Mouse (Mus musculus): ENCODE results near the gene Kpnb1. TPM values are rescaled to one million over a fixed set of nuclear protein-coding genes. Genes with fewer than 3 reads are reported as not detected.
A peak's percentile ranks its signal among the peaks of the same experiment; 100 is the strongest.

The Kpnb1 gene
- polyA plus RNA-seq, 1 experiment from 2014 or later = 26.7 TPM

DNA sequence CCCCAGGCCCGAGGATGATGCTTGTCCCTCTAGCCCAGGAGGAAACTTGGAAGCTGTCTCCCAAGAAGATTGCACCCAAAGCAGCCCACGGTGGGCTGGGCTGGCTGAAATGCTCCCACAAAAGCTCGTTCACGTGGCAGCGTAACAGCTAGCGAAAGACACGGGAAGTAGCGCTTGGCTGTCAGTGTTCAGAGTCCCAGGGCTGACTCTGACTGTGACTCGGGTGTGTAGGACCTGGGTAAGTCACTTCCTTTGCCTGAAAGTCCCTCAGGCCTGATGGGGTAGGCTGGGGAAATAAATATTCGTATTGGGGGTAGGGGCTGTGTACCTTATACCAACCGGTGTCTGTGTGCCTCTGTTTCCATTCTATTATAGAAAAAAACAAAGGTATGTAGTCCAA lies 71.9 kb downstream of the Kpnb1 start:
- 10% methylated on average over 11 of the region's 11 CpGs for whole genome bisulfite sequencing
- ATAC-seq (ENCODE audit: low FRiP score) = no peak
- H3K36me3 ChIP-seq = no peaks in the 10 kb centered on the region
- no peak overlapping the region for H3K27ac ChIP-seq (replicated peaks)
- peak overlapping the region; percentile 68; the same call in 1 of the 2 replicates for H3K4me2 ChIP-seq
- peaks cover 71% of the 10 kb centered on the region for H3K27me3 ChIP-seq (replicated peaks)
- peaks cover 13% of the 10 kb centered on the region for H3K4me1 ChIP-seq
- H3K9ac ChIP-seq (replicated peaks) = no peak overlapping the region
- no peaks in the 10 kb centered on the region for H3K9me3 ChIP-seq (replicated peaks)
- 0 out of 2 replicates have a peak overlapping the region, but pooled peaks have one; percentile 35 for H3K4me3 ChIP-seq (replicated peaks)

DNA sequence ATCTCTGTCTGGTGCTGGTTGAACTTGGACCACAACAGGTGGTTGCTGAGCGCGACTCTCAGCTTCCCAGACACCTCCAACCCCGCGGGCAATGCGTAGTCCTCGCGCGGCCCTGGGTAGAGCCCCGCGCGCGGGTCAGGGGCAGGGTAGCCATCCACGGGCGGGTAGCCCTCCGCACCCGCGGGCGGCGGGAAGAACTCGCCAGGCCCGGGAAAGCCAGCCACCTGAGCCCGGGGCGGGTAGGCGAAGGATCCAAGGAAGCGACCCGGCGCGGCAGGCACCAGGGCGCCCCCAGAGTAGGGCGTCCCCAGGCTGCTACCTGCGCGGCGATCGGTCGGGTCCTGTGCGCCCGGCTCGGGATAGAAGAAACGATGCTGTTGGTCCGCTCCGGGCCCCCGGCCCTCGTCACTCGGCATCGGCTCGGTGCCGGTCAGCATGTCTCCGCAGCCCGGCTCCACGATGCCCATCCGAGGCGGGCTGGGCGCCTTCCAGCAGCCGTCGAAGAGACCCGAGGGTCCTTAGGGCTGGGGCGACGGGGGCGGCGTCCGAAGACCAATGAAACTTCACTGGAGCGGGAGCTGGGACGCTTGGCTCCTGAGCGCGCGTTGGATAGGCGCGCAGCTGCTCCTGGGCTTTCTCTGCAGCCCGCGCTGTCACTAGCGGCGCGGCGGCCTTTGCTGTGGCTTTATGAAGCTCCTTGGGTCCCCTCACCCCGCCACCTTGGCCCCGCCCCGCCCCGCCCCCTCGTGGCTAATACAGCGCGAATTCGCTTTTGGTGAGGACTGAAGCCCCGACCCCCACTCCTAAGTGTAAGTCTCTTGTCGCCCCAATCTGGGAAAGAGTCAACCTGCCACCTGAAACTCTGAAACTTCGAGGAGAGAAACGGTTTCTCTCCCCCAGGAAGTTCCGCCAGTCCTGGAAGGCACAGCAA lies 72.7 kb downstream of the Kpnb1 start, which contains the start of gene Tbx21:
Gene Tbx21 (minus strand): TSS at position 661 of the 931 bp plus-strand sequence.
- H3K9me3 ChIP-seq (replicated peaks) = no peaks in the 10 kb centered on the region
- peaks cover 13% of the 10 kb centered on the region for H3K4me1 ChIP-seq
- no peak for ATAC-seq (ENCODE audit: low FRiP score)
- WGBS = under 1% methylated on average over 86 of the region's 87 CpGs
- no peak within 1 kb of the TSS for H3K27ac ChIP-seq (replicated peaks)
- H3K4me3 ChIP-seq (replicated peaks) = peak within 1 kb of the TSS; percentile 35
- H3K9ac ChIP-seq (replicated peaks) = no peak within 1 kb of the TSS
- H3K36me3 ChIP-seq = no peaks in the 10 kb centered on the region
- peak within 1 kb of the TSS; percentile 68 for H3K4me2 ChIP-seq
- peaks cover 71% of the 10 kb centered on the region for H3K27me3 ChIP-seq (replicated peaks)

DNA sequence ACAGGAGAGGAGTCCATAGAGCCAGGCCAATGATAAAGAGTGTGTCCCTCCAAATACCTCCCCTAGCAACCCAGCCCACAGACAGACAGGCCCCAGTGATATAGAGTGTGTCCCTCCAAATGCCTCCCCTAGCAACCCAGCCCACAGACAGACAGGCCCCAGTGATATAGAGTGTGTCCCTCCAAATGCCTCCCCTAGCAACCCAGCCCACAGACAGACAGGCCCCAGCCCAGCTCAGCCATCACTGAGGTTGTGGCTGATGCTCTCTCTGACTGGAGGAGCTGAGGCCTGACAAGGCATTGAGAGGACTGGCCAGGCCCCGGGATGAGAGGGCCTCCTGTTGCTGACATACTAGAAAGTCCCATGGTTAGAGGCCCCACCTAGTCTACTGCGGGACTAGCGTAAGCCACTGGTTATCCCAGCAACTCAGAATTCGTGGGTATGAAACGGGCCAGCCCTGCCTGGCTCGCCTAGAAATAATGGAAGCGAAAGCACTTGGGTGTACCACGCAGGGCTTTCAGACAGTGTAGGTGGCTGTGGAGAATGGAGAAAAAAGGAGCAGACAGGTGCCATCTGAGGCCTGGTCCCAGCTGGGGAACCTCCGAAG lies 75.1 kb downstream of the Kpnb1 start:
- H3K27me3 ChIP-seq (replicated peaks) = peaks cover 54% of the 10 kb centered on the region
- no peak for ATAC-seq (ENCODE audit: low FRiP score)
- WGBS = 81% methylated on average over 9 of the region's 9 CpGs

More for the DNA sequence above, 75.1 kb downstream of the Kpnb1 start:
- no peak overlapping the region for H3K27ac ChIP-seq (replicated peaks)
- H3K4me1 ChIP-seq = peaks cover 13% of the 10 kb centered on the region
- no peaks in the 10 kb centered on the region for H3K9me3 ChIP-seq (replicated peaks)
- H3K9ac ChIP-seq (replicated peaks) = no peak overlapping the region
- H3K36me3 ChIP-seq = no peaks in the 10 kb centered on the region
- no peak overlapping the region for H3K4me2 ChIP-seq
- no peak overlapping the region for H3K4me3 ChIP-seq (replicated peaks)

Small RNAs within 50 kb of the gene (microRNA-seq; reads per million reads assigned to microRNA genes)
- 0.69 reads per million for gene Mir7235

Other genes starting within 250 kb of the Kpnb1 start
- gene Pnpo, start 243.9 kb downstream of the Kpnb1 start, polyA plus RNA-seq (2015; fragmentation: Nextera tagmentation; extraction: Ambion mirVana) = 30.8 and 35.8 TPM in 2 replicates
- 13.0 and 15.8 TPM in 2 replicates for gene Sp2, start 204.9 kb downstream of the Kpnb1 start, polyA plus RNA-seq (2015; fragmentation: Nextera tagmentation; extraction: Ambion mirVana)
- gene Sp6, start 174.5 kb downstream of the Kpnb1 start, polyA plus RNA-seq (2015; fragmentation: Nextera tagmentation; extraction: Ambion mirVana) = 0.23 and 0.52 TPM in 2 replicates
- gene Scrn2, start 157.9 kb downstream of the Kpnb1 start, polyA plus RNA-seq (2015; fragmentation: Nextera tagmentation; extraction: Ambion mirVana) = 12.6 and 18.5 TPM in 2 replicates
- gene Lrrc46, start 146.5 kb downstream of the Kpnb1 start, polyA plus RNA-seq (2015; fragmentation: Nextera tagmentation; extraction: Ambion mirVana) = 1.9 and 2.3 TPM in 2 replicates
- gene Mrpl10, start 146.3 kb downstream of the Kpnb1 start, polyA plus RNA-seq (2015; fragmentation: Nextera tagmentation; extraction: Ambion mirVana) = 63.7 and 67.4 TPM in 2 replicates
- 10.4 and 12.7 TPM in 2 replicates for gene Osbpl7, start 137.3 kb downstream of the Kpnb1 start, polyA plus RNA-seq (2015; fragmentation: Nextera tagmentation; extraction: Ambion mirVana)
- 0.23 and 0.43 TPM in 2 replicates for gene Tbx21, start 72.5 kb downstream of the Kpnb1 start, polyA plus RNA-seq (2015; fragmentation: Nextera tagmentation; extraction: Ambion mirVana)
- gene Tbkbp1, start 36.4 kb downstream of the Kpnb1 start, polyA plus RNA-seq (2015; fragmentation: Nextera tagmentation; extraction: Ambion mirVana) = 8.8 and 9.5 TPM in 2 replicates
- gene Npepps, start 92.8 kb upstream of the Kpnb1 start, polyA plus RNA-seq (2015; fragmentation: Nextera tagmentation; extraction: Ambion mirVana) = 136 and 145 TPM in 2 replicates
- 38.6 and 43.3 TPM in 2 replicates for gene Mrpl45, start 127.8 kb upstream of the Kpnb1 start, polyA plus RNA-seq (2015; fragmentation: Nextera tagmentation; extraction: Ambion mirVana)
- 0.33 and 0.46 TPM in 2 replicates for gene Gpr179, start 164.2 kb upstream of the Kpnb1 start, polyA plus RNA-seq (2015; fragmentation: Nextera tagmentation; extraction: Ambion mirVana)
- gene Socs7, start 174.7 kb upstream of the Kpnb1 start, polyA plus RNA-seq (2015; fragmentation: Nextera tagmentation; extraction: Ambion mirVana) = 7.7 and 8.4 TPM in 2 replicates
- gene Arhgap23, start 227.7 kb upstream of the Kpnb1 start, polyA plus RNA-seq (2015; fragmentation: Nextera tagmentation; extraction: Ambion mirVana) = 8.0 and 9.2 TPM in 2 replicates